Mouse (Mus musculus): Measurements from ENCODE around the gene Slc35b2. TPM values are rescaled to one million over a fixed set of nuclear protein-coding genes. Genes with fewer than 3 reads are reported as not detected.

Slc35b2 gene
- total and polyA plus RNA-seq, 2 experiments from 2014 or later, result 90.3 to 139 TPM

DNA sequence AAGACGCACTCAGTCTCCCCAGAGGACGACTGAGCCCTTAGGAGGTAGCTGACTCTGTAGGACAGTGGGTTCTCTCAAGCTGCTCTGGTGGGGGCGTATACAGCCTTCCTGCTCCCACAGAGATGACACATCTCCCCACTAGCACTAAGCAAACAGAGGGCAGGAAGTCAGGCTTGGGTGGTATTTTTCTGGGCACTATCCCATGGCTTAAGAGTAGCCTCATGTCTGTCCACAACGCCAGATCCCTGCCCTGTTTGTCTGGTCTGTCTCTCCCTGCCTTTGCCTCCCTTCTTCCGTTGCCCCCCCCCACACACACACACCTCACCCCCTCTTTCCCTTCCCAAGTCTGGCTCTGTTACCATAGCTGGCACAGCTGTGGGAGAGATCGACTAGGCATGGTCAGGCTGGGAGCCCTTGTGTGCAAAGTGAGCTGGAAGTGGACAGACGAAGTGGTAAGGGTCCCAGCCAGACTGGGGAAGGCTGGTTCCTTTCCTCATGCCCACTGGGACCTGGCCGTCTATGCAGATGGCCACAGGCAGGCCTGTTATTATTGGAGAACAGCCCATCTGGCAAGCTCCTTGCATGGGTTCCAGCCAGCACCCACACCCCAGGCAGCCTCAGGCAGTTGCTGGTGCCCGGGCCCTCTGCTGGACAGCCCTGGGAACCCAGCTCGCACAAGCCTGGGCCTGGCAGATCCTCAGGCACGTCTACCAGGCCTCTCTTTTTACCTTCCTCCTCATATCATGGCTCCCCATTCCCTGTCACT, 33.1 kb downstream of the Slc35b2 start:
- 18% methylated on average over 11 of the region's 11 CpGs for WGBS
- Histone ChIP-seq H3K9me3 (ENCODE audit: low read length) (no peaks in the 10 kb centered on the region), H3K4me3 (ENCODE audit: low read length) (no peak overlapping the region), H3K27me3 (ENCODE audit: insufficient read depth, low read length) (no peaks in the 10 kb centered on the region), H3K27ac (peak overlapping the region; percentile 76), H3K36me3 (ENCODE audit: insufficient read depth, low read length) (no peaks in the 10 kb centered on the region), H3K4me1 (ENCODE audit: insufficient read depth, low read length) (peaks cover 35% of the 10 kb centered on the region), H3K9ac (replicated peaks; ENCODE audit: low read length) (no peak overlapping the region), H3K4me2 (ENCODE audit: low read depth, low read length) (no peak overlapping the region)
- ATAC-seq, result peak; percentile 64
- peak; percentile 77 for TF ChIP-seq CTCF (IDR thresholded peaks at IDR 0.05; ENCODE audit: low read depth)
- DNase-seq (ENCODE audit: low spot score), result peak; percentile 77

DNA sequence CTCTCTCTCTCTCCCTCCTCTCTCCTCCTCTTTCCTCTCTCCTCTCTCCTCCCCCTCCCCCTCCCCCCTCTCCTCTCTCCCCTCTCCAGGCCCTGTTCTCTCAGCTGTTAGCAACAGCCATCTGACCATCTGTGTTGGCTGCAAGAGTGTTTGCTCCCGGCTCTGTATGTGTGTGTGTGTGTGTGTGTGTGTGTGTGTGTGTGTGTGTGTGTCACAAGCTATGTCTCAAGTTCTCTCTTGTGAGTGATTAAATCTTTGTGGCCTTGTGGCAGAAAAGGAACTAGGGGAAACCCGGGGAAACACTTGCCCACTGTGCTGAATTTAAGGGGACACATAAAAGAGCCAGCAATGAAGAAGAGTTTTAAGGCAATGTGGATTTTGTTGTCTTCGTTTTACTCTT, 34.1 kb downstream of the Slc35b2 start:
- Histone ChIP-seq H3K9me3 (ENCODE audit: low read length) (no peaks in the 10 kb centered on the region), H3K4me1 (ENCODE audit: insufficient read depth, low read length) (peaks cover 26% of the 10 kb centered on the region), H3K36me3 (ENCODE audit: insufficient read depth, low read length) (no peaks in the 10 kb centered on the region), H3K27ac (peak overlapping the region; percentile 43; the same call in 1 of the 2 replicates), H3K27me3 (ENCODE audit: insufficient read depth, low read length) (no peaks in the 10 kb centered on the region), H3K4me2 (ENCODE audit: low read depth, low read length) (no peak overlapping the region), H3K9ac (replicated peaks; ENCODE audit: low read length) (no peak overlapping the region), H3K4me3 (ENCODE audit: low read length) (no peak overlapping the region)
- WGBS, result 29% methylated on average over 3 of the region's 3 CpGs
- peak; percentile 77 for DNase-seq (ENCODE audit: low spot score)
- no peak for TF ChIP-seq CTCF (IDR thresholded peaks at IDR 0.05; ENCODE audit: low read depth)
- ATAC-seq, result no peak

DNA sequence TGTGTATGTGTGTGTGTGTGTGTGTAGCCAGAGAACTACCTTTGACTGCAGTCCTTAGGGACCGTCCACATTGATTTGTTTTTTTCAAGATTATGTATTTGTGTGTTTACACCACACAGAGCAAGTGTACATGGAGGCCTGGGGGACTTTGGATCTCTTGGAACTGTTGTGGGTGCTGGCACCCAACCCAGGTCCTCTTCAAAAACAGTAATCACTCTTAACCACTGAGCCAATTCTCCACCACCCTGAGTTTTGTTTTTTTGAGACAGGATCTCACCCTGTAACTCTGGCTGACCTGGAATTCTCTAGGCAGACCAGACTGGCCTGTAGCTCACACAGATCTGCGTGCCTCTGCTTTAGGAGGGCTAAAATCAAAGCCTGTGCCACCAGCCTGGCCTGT, 34.7 kb downstream of the Slc35b2 start:
- H3K9ac ChIP-seq (replicated peaks; ENCODE audit: low read length), result no peak overlapping the region
- 88% methylated on average over 2 of the region's 2 CpGs for WGBS
- H3K4me1 ChIP-seq (ENCODE audit: insufficient read depth, low read length), result peaks cover 23% of the 10 kb centered on the region
- ATAC-seq (no peak), DNase-seq (ENCODE audit: low spot score) (no peak)
- no peaks in the 10 kb centered on the region for H3K36me3 ChIP-seq (ENCODE audit: insufficient read depth, low read length)
- TF ChIP-seq CTCF (IDR thresholded peaks at IDR 0.05; ENCODE audit: low read depth), result no peak
- peak overlapping the region; percentile 43; the same call in 1 of the 2 replicates for H3K27ac ChIP-seq
- H3K27me3 ChIP-seq (ENCODE audit: insufficient read depth, low read length), result no peaks in the 10 kb centered on the region
- H3K4me3 ChIP-seq (ENCODE audit: low read length), result no peak overlapping the region
- H3K4me2 ChIP-seq (ENCODE audit: low read depth, low read length), result no peak overlapping the region
- H3K9me3 ChIP-seq (ENCODE audit: low read length), result no peaks in the 10 kb centered on the region

DNA sequence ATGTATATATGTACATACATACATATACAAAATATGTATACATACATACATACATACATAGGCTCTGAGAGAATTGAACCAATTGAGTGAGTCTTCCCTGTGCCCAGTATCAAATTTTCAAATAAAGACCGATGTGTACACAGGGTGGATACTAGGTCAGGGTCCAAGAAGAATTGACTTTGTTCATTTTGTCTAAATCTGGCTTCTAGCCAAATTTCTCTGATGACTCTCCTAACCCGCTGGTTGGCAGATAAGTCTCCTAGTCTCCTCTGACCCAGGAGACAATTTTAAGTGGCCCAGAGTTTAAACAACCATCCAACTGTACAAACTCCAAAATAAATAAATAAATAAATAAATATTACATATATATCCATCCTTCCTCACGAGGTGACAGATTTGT, 35.2 kb downstream of the Slc35b2 start:
- WGBS, result 31% methylated on average over 3 of the region's 3 CpGs
- H3K36me3 ChIP-seq (ENCODE audit: insufficient read depth, low read length), result no peaks in the 10 kb centered on the region
- H3K4me3 ChIP-seq (ENCODE audit: low read length), result peak overlapping the region; percentile 30; the same call in 1 of the 2 replicates

DNA sequence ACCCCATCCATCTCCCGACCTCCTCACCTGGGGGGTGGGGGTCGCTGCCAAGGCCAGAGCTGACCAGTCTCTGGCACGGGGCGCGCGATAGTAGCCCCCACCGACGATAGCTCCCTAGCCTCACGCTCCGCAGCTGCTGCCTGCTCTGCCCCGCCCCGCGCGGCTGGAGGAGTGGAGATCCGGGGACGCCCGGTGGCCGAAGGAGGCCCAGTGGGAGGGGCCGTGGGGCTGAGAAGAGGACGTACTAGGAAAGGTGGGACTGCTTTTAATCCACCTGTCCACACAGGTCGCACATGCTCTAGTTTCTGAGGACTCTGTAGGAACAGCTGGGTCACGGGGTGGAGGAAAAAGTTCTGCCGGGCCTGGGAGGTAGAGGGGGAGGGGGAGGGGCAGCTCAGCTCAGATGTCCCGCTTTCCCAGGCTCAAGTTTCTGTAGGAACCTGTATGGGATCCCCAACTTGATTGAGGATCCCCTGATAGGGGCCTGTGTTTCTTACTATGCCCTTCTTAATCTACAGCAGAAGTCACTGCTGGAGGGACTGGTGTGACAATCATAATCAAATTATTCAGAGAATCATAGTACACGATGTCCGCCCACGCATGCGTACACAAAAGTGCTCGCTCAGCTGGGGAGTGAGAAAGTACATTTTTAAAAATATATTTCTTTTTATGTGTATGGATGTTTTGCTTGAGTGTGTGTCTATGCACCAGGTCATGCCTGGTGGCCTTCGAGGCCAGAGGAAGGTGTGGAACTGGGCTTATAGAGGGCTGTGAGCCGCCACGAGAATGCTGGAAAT, 36.0 kb downstream of the Slc35b2 start, which contains the start of gene Slc29a1:
Gene Slc29a1 (minus strand): TSS at position 161 of the 797 bp plus-strand sequence.
- H3K9ac ChIP-seq (replicated peaks; ENCODE audit: low read length), result peak within 1 kb of the TSS; percentile 35; the same call in 1 of the 2 replicates
- ATAC-seq, result peak; percentile 33; the same call in 1 of the 2 replicates

More for the DNA sequence above, 35.2 kb downstream of the Slc35b2 start:
- TF ChIP-seq CTCF (IDR thresholded peaks at IDR 0.05; ENCODE audit: low read depth), result no peak
- Histone ChIP-seq H3K9me3 (ENCODE audit: low read length) (no peaks in the 10 kb centered on the region), H3K9ac (replicated peaks; ENCODE audit: low read length) (peak overlapping the region; percentile 35; the same call in 1 of the 2 replicates), H3K27ac (peak overlapping the region; percentile 22; the same call in 1 of the 2 replicates), H3K4me1 (ENCODE audit: insufficient read depth, low read length) (peaks cover 23% of the 10 kb centered on the region), H3K4me2 (ENCODE audit: low read depth, low read length) (peak overlapping the region; percentile 64), H3K27me3 (ENCODE audit: insufficient read depth, low read length) (no peaks in the 10 kb centered on the region)
- ATAC-seq, result no peak
- DNase-seq (ENCODE audit: low spot score), result no peak

DNA sequence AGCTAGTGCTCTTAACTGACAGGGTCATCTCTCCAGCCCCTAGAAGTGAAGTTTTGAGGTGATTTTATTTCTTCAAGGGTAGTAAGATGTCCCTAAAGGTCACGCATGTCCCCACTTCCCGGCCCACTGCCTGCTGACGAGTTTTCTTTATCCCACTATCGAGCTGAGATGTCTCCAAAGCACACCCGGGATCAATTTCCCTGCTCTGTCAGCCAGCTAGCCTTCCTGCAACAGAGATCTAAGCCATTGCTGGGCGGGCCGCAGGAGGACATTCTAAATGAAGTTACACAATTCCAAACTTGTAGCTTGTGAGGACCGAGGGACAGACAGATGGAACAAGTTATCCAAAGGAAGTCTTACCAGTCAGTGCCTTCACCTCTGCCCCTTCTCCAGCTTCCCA, 36.6 kb downstream of the Slc35b2 start:
- Histone ChIP-seq H3K4me1 (ENCODE audit: insufficient read depth, low read length) (peaks cover 17% of the 10 kb centered on the region), H3K9me3 (ENCODE audit: low read length) (no peaks in the 10 kb centered on the region), H3K4me3 (ENCODE audit: low read length) (no peak overlapping the region), H3K27ac (no peak overlapping the region), H3K27me3 (ENCODE audit: insufficient read depth, low read length) (no peaks in the 10 kb centered on the region), H3K4me2 (ENCODE audit: low read depth, low read length) (no peak overlapping the region), H3K36me3 (ENCODE audit: insufficient read depth, low read length) (no peaks in the 10 kb centered on the region), H3K9ac (replicated peaks; ENCODE audit: low read length) (no peak overlapping the region)
- no peak for DNase-seq (ENCODE audit: low spot score)
- TF ChIP-seq CTCF (IDR thresholded peaks at IDR 0.05; ENCODE audit: low read depth), result no peak
- ATAC-seq, result no peak
- WGBS, result 70% methylated on average over 8 of the region's 8 CpGs

More for the DNA sequence above, 36.0 kb downstream of the Slc35b2 start, which contains the start of gene Slc29a1:
- Histone ChIP-seq H3K4me2 (ENCODE audit: low read depth, low read length) (peak within 1 kb of the TSS; percentile 64), H3K4me1 (ENCODE audit: insufficient read depth, low read length) (peaks cover 22% of the 10 kb centered on the region), H3K4me3 (ENCODE audit: low read length) (peak within 1 kb of the TSS; percentile 30), H3K27ac (peak within 1 kb of the TSS; percentile 22; the same call in 1 of the 2 replicates), H3K27me3 (ENCODE audit: insufficient read depth, low read length) (no peaks in the 10 kb centered on the region), H3K36me3 (ENCODE audit: insufficient read depth, low read length) (no peaks in the 10 kb centered on the region), H3K9me3 (ENCODE audit: low read length) (no peaks in the 10 kb centered on the region)
- TF ChIP-seq CTCF (IDR thresholded peaks at IDR 0.05; ENCODE audit: low read depth), result no peak
- 18% methylated on average over 32 of the region's 32 CpGs for whole genome bisulfite sequencing
- peak; percentile 50 for DNase-seq (ENCODE audit: low spot score)
